Mouse (Mus musculus) thymus, adult 2 months (tissue): Measurements from ENCODE around the gene Spry1.

Experiments
- CTCF ChIP-seq: fragments of 200-500 bp; IDR thresholded peaks from 2 replicates; pipeline ENCODE4 v1.5.1; 2012; ENCODE audit warnings: mild to moderate bottlenecking, control low read depth, low read length, moderate library complexity, borderline replicate concordance; ENCODE audit not compliant: control insufficient read depth, poor library complexity, insufficient read depth; ENCODE audit errors: extremely low read depth
- POLR2A ChIP-seq: fragments of 200-500 bp; IDR thresholded peaks from 2 replicates; pipeline ENCODE4 v1.6.1; 2012; ENCODE audit warnings: mild to moderate bottlenecking, low read length, control low read depth, moderate library complexity; ENCODE audit not compliant: control insufficient read depth, poor library complexity, insufficient read depth; ENCODE audit errors: extremely low read depth

DNA sequence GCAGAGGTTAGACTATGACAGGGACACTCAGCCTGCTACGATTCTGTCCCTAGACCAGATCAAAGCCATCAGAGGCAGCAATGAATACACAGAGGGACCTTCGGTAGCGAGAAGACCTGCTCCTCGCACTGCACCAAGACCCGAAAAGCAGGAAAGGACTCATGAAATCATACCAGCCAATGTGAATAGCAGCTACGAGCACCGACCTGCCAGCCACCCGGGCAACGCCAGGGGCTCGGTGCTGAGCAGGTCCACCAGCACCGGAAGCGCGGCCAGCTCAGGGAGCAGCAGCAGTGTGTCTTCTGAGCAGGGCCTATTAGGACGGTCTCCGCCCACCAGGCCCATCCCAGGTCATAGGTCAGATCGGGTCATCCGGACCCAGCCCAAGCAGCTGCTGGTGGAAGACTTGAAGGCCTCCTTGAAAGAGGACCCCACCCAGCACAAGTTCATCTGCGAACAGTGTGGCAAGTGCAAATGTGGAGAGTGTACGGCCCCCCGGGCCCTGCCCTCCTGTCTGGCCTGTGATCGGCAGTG, 3.0 kb downstream of the Spry1 start:
- TF ChIP-seq POLR2A, result no peak
- TF ChIP-seq CTCF, result no peak
